Mouse (Mus musculus): ENCODE results near the gene Atad1.

DNA sequence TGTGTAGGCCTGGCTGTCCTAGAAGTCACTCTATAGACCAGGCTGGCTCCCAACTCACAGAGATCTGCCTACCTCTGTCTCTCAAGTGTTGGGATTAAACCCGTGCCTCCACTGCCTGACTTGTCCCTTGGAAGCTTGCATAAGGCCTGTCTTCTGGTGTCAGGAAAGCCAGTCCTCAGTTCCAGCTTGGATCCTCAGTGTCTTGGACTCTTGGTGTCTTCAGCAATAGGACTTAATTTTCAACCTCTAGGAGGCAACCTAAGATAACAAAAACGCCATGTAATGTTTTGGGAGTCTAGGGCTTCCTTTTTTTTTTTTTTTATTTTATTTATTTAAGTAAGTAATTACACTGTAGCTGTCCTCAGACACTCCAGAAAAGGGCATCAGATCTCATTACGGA, 22.0 kb downstream of the Atad1 start:
- TF ChIP-seq CTCF (IDR thresholded peaks at IDR 0.05; ENCODE audit: low read depth) (peak; percentile 8; the same call in 1 of the 2 replicates), EP300 (IDR thresholded peaks at IDR 0.05; ENCODE audit: low read depth) (no peak)
